Mouse (Mus musculus): Measurements from ENCODE around the gene Rbm48.
"Not testable (repeated sequence)": the region's sequence is repeated elsewhere in the genome, so short reads cannot be mapped to it uniquely, and the experiment has no call there.

Rbm48 gene

DNA sequence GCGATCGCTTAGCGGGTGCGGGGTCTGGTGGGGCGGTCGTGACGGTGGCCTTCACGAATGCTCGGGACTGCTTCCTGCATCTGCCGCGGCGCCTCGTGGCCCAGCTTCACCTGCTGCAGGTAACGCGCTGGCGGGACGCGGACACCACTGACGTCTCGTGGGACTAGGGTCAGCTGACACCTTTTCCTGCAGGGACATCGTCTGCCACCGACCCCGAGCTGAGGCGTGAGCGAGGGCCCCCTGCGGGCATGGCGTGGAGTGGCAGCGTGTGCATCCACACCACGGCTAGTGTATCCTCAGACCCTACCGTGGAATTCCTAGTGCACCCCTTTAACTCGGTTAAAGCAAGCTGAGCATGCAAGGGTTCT lies at the start of gene Rbm48:
Gene Rbm48, minus strand, starts transcription at position 187 of the 368 bp plus-strand sequence.
- peak; percentile 87 to 89 for DNase-seq

DNA sequence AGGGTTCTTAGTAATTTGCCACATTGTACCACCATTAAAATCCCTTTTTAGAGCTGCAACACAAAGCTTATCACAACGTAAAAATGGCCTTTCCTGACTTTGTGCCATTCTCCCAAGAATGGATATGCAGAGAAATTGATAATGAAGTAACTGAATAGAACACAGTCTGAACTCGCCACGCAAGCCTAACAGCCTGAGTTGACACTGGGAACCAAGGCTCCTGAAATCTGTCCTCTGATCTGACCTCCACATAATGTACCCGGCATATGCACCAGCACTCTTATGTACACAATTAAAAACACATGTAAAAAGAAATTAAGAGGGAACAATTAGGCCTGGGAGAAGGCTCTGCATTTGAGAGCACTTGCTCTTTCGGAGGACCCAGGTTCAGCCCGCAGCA lies 48.9 kb upstream of the Rbm48 start:
- DNase-seq, result no peak

DNA sequence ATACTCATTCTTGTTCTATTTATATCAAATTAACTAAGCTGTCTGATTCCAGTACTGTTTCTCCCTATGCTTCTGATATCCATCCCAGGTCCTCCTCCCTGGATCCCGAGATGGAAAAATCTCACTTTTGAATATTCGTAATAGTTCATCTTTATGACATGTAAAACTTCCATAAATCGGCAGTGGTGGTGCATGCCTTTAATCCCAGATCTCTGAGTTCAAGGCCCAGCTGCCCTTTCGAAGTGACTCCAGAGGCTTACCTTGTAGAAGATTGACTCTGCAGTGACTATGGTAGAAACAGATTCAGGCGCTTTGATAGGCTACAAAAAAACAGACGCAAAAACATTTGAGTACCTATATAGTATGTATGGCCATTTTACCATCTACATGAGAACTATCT lies 48.2 kb upstream of the Rbm48 start:
- no peak for DNase-seq

DNA sequence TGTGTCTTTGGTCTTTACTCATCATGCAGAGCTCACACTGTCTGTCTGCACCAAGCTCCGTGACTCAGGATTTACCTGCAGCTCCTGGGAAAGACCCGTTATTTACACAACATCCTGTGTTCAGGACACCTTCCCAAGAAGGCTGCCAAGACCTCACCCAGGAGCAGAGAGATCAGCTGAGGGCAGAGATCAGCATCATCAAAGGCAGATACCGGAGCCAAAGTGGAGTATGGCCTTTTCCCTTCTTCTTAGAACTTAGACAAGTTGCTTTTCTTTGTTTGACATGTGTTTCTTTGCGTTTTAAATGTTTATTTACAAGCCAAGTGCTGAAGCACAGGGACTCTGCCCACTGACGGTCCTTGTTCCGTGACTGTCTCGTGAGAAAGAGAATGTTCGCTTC lies 38.9 kb upstream of the Rbm48 start:
- DNase-seq, result no peak

DNA sequence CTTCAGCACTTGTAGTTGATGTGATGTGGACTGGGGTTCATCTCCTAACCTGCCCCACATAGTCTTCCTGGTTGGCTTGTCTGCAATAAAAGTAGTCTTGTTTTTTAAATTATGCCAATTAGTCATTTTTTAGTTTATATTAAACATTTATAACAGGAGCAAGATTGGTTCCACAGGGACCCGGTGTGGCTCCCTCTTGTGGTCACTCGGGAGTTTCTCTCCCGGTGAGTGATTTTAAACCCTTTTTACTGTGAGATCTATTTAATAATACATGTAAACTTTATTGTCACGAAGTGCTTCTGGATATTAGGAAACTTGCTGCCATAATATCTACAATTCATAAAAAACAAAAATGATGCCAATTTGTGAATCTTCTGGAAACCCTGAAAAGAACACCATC lies 37.6 kb upstream of the Rbm48 start:
- no peak for DNase-seq

DNA sequence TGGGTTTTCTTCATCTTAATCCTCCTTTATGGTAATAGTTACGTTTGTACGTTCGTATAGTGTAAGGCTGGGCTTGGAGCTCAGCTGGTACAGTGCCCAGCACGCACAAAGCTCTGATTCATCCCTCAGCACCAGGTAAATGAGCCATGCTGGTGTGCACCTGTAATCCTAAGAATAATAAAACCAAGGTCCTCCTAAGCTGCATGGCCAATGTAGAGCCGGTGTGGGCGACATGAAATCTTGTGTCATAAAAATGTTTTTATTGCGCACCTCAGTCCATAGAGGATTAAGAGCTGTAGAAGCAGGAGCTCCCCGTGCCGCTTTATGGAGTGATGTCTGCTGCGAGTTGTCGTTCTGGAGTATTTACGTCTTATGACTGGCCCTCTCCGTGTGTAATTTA lies 36.9 kb upstream of the Rbm48 start:
- no peak for DNase-seq

DNA sequence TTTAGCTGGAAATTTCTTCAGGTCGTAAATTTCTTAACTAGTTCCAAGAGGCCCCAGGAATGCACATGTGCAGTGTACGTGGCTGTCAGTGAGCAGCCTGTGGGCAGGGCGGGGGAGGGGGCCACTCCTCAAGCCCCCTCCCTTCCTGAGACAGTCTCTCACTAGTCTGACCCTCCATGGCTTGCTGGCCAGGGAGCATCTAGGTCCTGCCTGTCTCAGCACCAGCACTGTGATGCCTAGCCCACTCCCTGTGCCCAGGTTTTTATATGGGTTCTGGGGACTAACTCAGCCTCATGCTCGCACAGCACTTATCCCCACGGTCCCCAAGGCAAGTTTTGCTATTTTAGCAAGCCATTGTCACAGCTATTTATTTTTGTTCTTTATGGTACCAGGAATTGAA lies 35.9 kb upstream of the Rbm48 start:
- DNase-seq, result no peak

DNA sequence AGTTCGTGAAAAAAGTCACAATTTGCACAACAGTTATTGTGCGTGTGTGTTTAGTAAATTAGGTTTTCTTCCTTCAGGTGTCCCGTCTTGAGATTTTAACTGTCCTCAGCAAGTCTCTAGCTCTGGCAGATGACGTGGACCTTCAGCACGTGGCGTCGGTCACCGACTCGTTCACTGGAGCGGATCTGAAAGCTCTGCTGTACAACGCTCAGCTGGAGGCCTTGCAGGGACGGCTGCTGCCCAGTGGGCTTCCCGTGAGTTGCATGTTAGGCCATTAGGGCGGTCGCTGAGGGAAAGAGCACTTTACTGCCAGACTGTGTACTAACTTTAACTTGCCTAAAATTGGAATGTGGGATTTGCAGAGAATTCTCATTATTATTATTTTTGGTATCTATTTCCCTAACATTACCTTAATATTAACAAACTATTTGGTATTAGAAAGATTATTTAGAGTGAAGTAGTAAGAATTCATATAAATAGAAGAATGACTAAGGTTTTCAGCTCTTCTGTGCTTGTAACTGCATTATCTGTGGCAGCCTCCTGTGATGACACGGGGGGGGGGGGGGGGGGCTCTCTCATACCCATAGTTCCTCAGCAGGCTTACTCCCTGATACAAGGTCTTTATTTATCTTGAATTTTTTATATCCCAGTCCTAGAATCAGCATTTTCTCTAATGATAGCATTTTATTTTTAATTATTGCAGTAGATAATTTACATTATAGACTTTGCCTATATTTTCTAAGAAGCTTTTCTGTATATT lies 35.3 kb upstream of the Rbm48 start:
- DNase-seq, result no peak

DNA sequence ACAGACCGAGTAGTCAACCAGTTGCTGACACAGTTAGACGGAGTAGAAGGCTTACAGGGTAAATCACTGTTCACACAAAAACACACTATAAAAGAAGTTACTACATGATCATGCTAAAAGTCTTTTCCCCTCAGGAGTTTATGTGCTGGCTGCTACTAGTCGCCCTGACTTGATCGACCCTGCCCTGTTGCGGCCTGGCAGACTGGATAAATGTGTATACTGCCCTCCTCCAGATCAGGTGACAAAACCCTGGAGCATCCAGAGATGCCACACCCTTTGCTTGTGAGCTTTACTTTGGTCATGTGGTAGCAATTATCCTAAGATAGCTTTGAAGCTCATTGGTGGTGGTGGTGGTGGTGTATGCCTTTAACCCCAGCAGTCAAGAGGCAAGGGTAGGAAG lies 33.7 kb upstream of the Rbm48 start:
- DNase-seq, result no peak

DNA sequence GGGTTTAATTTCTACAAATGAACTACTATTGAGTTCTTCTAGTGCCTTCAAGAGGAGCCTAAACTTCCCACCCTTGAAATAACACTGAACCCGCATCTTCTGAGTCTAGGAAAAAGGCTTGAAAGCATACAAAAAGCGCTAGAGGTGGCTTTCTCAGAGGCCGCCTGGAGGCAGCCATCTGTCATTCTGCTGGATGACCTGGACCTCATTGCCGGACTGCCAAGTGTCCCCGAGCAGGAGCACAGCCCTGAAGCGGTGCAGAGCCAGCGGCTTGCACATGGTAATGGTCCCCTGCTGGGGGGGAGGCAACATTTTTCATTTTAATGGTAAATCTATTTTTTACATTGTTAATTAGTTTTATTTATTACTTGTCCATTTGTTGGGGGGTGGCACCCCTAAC lies 24.1 kb upstream of the Rbm48 start:
- DNase-seq, result no peak

DNA sequence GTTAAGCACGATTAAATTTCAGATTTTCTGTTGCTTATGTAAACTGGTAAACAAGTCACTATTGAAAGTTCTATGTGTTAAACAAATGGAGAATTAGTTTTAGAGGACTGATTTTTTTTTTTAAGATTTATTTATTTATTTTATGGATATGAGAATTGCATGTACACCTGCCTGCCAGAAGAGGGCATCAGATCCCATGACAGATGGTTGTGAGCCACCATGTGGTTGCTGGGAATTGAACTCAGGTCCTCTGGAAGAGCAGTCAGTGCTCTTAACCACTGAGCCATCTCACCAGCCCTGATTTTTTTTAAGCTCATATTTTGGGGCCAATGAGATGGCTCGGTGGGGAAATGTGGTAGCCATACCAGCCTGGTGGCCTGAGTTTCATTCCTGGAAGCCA lies 15.4 kb upstream of the Rbm48 start:
- DNase-seq, result not testable (repeated sequence)

DNA sequence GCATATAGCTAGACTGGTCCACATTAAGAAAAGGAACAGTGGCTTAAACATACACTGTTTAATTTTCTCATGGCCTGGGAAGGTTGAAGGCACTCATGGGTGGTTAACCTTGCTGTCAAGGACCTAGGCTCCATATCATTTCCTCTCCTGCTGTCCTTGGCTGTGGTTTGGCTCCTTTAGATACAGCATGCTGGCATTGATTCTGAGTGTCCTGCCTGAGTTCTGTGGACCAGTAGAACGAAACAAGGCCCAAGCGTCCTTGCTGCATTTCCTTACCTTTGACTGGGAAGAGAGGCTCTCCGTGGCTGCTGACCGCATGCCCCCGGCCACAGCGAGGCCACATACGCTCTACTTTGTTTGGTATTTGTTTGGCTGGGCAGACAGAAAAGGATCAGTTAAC lies 12.9 kb upstream of the Rbm48 start:
- DNase-seq, result no peak

DNA sequence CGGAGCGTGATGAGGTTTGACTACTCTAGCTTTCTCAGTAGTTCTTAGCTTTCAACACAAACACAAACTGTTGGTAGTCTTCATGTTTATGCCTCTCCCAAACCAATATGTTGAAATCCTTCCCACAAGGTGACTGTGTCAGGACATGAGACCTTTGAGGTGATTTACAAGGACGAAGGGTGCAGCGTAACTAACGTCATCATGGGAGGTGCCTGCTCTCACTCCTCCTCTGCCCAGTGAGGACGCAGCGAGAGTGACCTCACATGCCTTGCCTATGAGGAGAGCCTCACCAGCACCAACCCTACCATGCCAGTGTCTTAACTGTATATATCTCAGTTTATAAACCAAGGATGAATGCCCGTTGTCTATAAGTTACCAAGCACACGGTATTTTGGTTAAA lies 10.7 kb upstream of the Rbm48 start:
- DNase-seq, result no peak

DNA sequence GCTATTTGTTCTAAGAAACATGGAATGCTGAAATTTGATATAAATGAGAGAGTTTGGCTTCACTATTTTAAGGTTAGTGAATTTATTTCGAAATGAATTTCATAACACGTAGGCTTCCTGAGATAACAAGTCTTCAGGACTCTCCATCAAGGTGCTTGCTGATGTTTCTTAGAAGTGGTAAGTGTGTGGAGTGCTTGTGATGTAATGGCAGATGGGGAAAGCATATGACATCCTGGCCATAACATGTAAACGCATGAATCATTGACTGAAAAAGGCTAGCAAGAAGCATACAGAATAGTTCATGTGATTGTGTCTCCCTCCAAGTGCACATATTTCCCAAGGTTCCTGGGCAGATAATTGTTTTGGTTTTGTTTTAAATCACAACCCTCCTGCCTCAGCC lies 4.4 kb upstream of the Rbm48 start:
- no peak for DNase-seq

DNA sequence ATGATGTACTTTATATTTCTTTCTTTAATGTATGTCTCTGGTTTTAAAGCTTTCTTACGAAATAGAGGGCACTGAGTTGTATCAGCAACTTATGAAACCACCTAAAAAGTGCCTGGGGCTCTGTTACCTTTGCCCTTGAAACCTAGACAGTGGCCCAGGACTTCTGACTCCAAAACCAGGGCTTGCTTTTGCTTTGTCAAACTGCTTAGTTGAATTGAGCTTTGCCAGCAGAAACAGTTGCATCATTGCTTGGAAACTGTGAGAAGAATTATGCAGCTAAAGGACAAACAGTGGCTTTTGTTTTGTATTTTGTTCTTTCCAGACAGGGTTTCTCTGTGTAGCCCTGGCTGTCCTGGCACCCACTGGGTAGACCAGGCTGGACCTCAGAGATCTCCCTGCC lies 3.9 kb upstream of the Rbm48 start:
- DNase-seq, result no peak

DNA sequence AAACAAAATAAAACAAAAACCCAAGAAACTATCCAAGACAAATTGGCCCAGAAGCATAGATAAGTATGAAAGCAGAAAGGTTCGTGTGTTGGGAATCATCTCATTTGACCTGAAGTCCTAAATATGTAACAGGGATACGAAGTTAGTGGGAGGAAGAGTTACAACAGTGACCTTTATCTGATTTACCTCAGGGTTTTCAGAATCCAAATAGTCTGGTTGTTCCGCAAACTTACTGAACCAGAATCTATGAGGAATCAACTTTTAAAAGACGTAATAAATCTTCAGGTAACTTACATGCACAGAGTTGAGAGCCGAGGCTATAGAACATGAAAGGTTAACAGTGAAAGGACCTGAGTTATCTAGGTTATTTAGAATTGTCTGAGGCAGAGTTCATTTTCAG lies 2.4 kb upstream of the Rbm48 start:
- no peak for DNase-seq

DNA sequence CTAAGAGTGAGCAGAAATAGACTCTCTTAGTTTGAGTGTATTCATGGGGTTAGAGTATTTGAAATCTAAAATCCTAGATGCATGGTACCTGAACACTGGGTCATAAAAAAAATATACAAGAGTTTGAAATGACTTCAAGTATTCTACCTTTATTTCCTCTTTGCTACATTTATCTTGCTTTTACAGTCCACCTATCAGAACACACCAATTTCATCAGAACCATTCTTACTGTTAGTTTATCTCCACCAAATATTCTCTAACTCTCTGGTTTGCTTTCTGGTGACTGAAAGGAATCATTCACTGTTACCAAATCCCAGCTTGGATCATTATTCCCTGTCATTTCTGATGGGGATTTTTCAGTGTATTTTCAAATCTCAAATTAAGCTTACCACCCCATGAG lies 786 bp upstream of the Rbm48 start:
- DNase-seq, result no peak

DNA sequence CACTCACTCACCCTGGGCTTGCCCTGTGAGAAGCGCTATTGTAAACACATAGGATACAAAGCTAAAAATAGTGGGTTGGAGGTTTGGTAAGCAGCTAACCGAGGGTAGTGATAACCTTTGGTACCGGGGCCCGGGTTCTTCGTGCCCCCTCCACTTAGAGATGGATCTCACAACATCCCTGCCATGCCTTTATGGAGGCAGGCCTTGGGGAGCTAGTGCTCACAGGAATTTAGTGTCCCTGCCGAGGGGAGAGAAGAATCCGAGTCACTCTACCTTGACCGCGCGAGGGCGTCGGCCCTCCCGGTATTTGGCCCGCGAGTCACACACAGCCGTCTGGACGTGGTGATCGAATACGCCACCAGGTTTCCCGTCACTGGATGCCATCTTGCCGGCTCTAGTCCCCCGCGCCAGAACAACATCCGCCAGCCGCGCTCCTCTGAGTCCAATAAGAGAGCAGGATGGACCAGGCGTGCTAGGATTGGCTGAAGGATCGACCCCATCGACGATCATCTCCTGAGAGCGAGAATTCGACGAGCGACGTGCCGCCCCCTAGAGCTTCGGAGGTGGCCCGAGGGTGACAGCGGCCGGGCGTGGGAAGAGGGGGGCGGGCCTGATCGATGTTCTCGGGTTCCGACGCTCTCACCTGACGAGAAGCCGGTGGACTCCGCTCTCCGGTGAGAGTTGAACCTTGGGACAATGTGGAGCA lies 539 bp downstream of the Rbm48 start, which contains the start of gene Pex1:
Gene Pex1, plus strand, starts transcription at position 374 of the 706 bp plus-strand sequence.
- peak; percentile 97 for DNase-seq

DNA sequence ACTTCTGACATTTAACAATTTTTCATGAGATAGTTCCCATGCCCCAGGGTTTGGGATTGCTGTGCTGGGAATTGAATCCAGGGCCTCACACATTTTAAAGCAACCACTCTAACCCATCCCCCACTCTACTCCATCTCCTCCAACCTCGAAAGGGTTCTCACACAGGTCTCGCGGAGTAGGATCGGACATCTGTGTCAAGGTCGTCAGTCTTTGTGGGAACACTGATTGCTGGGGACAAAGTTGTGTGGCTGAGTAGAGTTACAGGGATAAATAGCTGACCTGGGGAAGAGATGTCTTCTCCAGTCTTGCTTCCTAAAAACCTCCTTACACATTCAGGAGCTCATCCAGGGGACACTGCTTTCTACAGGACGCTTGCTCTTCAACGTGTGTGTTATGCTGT lies 17.3 kb downstream of the Rbm48 start:
- no peak for DNase-seq

DNA sequence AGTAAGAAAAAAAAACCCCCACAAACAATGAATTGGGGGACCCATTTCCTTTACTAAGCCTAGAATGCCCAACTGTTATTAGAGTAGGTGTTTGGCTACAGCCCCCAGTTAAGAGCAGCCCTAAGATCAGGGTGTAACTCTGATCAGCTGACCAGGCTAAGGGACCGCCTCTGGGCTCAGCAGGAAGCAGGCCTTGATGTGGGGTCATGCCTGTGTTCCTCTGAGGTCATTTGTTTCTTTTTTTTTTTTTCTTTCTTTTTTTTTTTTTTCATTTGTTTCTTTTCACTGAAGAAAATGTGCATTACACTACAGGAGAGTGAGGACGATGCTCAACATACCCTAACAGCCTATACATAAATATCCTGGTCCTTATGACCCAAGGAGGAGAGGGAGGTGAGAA lies 18.4 kb downstream of the Rbm48 start:
- no peak for DNase-seq

DNA sequence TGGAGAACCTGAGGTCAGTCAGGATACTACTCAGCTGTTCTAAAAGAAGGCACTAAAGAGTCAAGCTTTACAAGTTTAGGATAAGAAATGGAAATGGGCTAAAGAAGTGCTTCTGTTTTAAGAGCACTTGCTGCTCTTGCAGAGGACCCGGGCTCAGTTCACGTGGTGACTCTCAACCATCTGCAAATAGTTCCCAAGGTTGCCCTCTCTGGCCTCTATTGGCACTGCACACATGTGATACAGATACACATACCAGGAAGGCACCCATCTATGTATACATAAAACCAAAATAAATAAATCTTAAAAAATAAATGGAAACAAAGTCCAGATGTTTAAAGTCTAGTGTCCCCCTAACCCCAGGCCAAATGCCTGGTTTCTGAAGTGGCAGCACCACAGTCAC lies 21.6 kb downstream of the Rbm48 start:
- DNase-seq, result no peak

DNA sequence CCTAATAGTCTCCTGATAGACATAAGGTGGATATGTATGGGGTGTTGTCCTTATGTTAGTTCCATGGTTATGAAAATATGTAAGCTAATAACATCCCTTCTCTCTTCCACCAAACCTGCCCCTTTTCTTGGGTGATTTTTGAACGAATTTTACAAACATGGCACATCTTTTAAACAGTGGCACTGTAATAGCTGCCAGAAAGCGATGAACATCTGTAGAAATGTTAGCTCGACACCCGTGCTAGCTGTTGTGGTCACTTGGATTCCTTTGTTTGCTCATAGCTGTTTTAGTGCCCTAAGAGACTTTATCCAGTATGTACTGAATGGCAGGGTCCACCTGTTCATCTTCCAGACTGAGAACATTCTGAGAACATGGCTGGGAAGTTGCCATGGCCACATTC lies 25.1 kb downstream of the Rbm48 start, which contains the start of gene 1700109H08Rik:
Gene 1700109H08Rik, plus strand, starts transcription at position 301 of the 400 bp plus-strand sequence.
- DNase-seq, result no peak

DNA sequence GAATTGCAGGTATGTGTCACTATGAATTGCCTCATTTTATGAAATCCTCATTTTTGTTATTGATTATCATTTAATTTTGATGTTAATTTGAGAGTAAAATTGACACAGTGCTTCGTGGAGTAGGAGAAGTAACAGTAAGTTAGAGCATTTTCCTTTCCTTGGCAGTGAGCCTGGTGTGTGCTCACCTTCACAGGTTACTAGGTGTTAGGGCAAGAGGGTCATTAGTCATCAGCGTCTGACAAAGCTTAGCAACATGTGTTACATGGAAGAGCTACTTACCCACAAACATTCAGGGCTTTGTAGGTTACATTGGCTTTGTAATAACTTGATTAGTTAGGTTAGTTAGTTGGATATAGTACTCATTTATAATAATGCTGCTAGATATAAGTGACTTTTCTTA lies 42.2 kb downstream of the Rbm48 start:
- no peak for DNase-seq

DNA sequence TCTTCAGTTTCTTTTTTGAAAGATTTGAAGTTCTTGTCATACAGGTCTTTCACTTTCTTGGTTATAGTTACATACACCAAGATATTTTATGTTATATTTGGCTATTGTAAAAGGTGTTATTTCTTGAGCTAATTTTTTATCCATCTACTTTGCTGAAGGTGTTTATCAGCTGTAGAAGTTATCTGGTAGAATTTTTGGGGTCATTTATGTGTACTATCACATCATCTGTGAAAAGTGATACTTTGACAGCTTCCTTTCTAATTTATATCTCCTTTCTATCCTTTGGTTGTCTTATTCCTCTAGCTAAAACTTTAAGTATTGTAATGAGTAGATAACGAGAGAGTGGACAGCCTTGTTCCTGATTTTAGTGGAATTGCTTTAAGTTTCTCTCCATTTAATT lies 44.9 kb downstream of the Rbm48 start:
- no peak for DNase-seq

DNA sequence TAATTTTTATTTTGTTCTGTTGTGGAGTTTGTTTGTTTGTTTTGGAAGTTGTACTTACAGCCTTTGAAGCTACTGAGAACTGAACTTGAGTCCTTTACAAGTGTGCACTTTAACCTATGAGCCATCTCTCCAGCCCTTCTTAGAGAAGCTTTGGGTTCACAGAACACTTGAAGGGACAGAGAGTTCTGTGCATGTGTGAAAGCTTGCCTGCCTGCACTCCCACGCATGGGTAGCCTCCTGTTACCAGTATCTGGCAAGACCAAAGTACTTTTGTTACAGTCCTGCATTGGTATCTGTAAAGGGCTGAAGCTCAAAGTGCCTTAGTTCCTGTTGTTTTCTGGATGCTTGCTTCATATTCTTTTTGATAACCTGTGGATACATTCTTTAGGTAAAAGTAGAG lies 50.2 kb downstream of the Rbm48 start:
- DNase-seq, result no peak

All from lung, postnatal 4 days (tissue).